In genomic region chr6:87189755-87190154, GRCm38 (mm10) we compare ENCODE assay signal across 13 mouse cellular contexts.
DNase-seq lines count a peak whose midpoint lies in the region; ATAC-seq and TF ChIP-seq lines count a peak whose summit lies in the region.
"Had no signal": no experiment of that assay in that cellular context is flagged by ENCODE, and none has a peak within 500 bp of the region (broad histone marks: within the 10 kb centered on the region; RNA-seq: fewer than 3 reads in every experiment).

No protein-coding gene starts in this region.

- no peak for TF ChIP-seq CTCF in liver, postnatal 0 days (IDR thresholded peaks at IDR 0.05; ENCODE audit: low read depth)
- TF ChIP-seq CTCF in small intestine, adult 2 months (IDR thresholded peaks at IDR 0.05; ENCODE audit: extremely low read depth, insufficient read length, insufficient replicate concordance, low read depth, low read length): no peak

- H3K4me1 ChIP-seq in liver, postnatal 0 days (ENCODE audit: insufficient read depth): peaks cover 33% of the 10 kb centered on the region
- H3K4me1 ChIP-seq in small intestine, adult 2 months (ENCODE audit: control insufficient read depth, insufficient read depth, insufficient read length, low read length): 0 out of 2 replicates have a peak, but pooled peaks cover 2% of the 10 kb centered on the region
- peaks cover 6% of the 10 kb centered on the region; the same call in 1 of the 2 replicates for H3K4me1 ChIP-seq in kidney, embryonic 14.5 days (ENCODE audit: control insufficient read depth, insufficient read depth, low read length)

- no peaks in the 10 kb centered on the region for H3K36me3 ChIP-seq in liver, postnatal 0 days (replicated peaks; ENCODE audit: insufficient read depth, low read length)
- H3K36me3 ChIP-seq in small intestine, adult 2 months (ENCODE audit: control insufficient read depth, insufficient read depth, low read length): no peaks in the 10 kb centered on the region
- no peaks in the 10 kb centered on the region for H3K36me3 ChIP-seq in kidney, embryonic 14.5 days (ENCODE audit: control insufficient read depth, insufficient read depth, low read length)
- H3K36me3 ChIP-seq: G1E had no signal

- no peak overlapping the region for H3K4me3 ChIP-seq in liver, postnatal 0 days (ENCODE audit: low read depth, low read length)
- H3K4me3 ChIP-seq in small intestine, adult 2 months (ENCODE audit: low read depth, low read length): no peak overlapping the region
- H3K4me3 ChIP-seq in kidney, embryonic 14.5 days (ENCODE audit: low read length): no peak overlapping the region
- H3K4me3 ChIP-seq: erythroblast, embryonic 14.5 days; heart, embryonic 13.5 days; limb, embryonic 13.5 days had no signal

- no peaks in the 10 kb centered on the region for H3K9me3 ChIP-seq in liver, postnatal 0 days (ENCODE audit: low read length)
- peaks cover 2% of the 10 kb centered on the region; the same call in 1 of the 2 replicates for H3K9me3 ChIP-seq in kidney, embryonic 14.5 days (ENCODE audit: control insufficient read depth, low read length)
- H3K9me3 ChIP-seq: G1E; heart, embryonic 13.5 days; limb, embryonic 13.5 days had no signal

- no peak for TF ChIP-seq POLR2A in small intestine, adult 2 months (IDR thresholded peaks at IDR 0.05; ENCODE audit: low read depth, low read length)

- no peak overlapping the region for H3K4me2 ChIP-seq in liver, postnatal 0 days (ENCODE audit: low read depth, low read length)
- H3K4me2 ChIP-seq in kidney, embryonic 14.5 days (replicated peaks; ENCODE audit: low read depth, low read length): no peak overlapping the region
- H3K4me2 ChIP-seq: heart, embryonic 13.5 days; limb, embryonic 13.5 days had no signal

- 15% methylated on average over 3 of the region's 3 CpGs for WGBS in liver, postnatal 0 days (ENCODE audit: insufficient replicate concordance)
- 22% methylated on average over 3 of the region's 3 CpGs for WGBS in small intestine, adult 2 months
- WGBS in kidney, embryonic 14.5 days: 60% methylated on average over 3 of the region's 3 CpGs

- H3K27me3 ChIP-seq in liver, postnatal 0 days (ENCODE audit: insufficient read depth, low read length): no peaks in the 10 kb centered on the region
- no peaks in the 10 kb centered on the region for H3K27me3 ChIP-seq in small intestine, adult 2 months (ENCODE audit: control insufficient read depth, insufficient read depth, low read length)
- no peaks in the 10 kb centered on the region for H3K27me3 ChIP-seq in kidney, embryonic 14.5 days (ENCODE audit: control insufficient read depth, insufficient read depth, low read length)
- H3K27me3 ChIP-seq: heart, embryonic 13.5 days; limb, embryonic 13.5 days had no signal

- H3K27ac ChIP-seq in liver, postnatal 0 days (ENCODE audit: low read depth): peak overlapping the region; percentile 35; the same call in 1 of the 2 replicates
- peak overlapping the region; percentile 56; the same call in 1 of the 2 replicates for H3K27ac ChIP-seq in small intestine, adult 2 months (ENCODE audit: insufficient read depth, low read depth, low read length)
- no peak overlapping the region for H3K27ac ChIP-seq in kidney, embryonic 14.5 days (ENCODE audit: low read depth, low read length)
- H3K27ac ChIP-seq: heart, embryonic 13.5 days; kidney, postnatal 0 days; limb, embryonic 13.5 days had no signal

- ATAC-seq in liver, postnatal 0 days: peak; percentile 93
- no peak; the same call in 1 of the 2 replicates for ATAC-seq in kidney, embryonic 14.5 days (ENCODE audit: low FRiP score, low TSS enrichment)
- no peak for ATAC-seq in frontal cortex, adult (ENCODE audit: low TSS enrichment)

- DNase-seq in ovary, adult 18-20 months (ENCODE audit: low spot score): peak; percentile 67
- DNase-seq in ovary, postnatal 14 days (ENCODE audit: low spot score): no peak
- DNase-seq in adrenal gland, postnatal 36 days: peak; percentile 58 to 62
- peak; percentile 46 for DNase-seq in liver, postnatal 0 days
- no peak for DNase-seq in cerebellum, postnatal 4 days (ENCODE audit: low spot score in 2 of 2)

- TF ChIP-seq EP300 in liver, postnatal 0 days (IDR thresholded peaks at IDR 0.05; ENCODE audit: low read depth): no peak

- no peak overlapping the region for H3K9ac ChIP-seq in liver, postnatal 0 days (replicated peaks)
- no peak overlapping the region for H3K9ac ChIP-seq in kidney, embryonic 14.5 days (ENCODE audit: low read depth, low read length)
- H3K9ac ChIP-seq: heart, embryonic 13.5 days; limb, embryonic 13.5 days had no signal

Comparison
In these comparisons a context has a peak if more than half of its experiments do, and no peak if none do; other contexts are left out.
1. DNase-seq: peak in ovary, adult 18-20 months (single experiment), adrenal gland, postnatal 36 days (2 of 2) and liver, postnatal 0 days (single experiment); none in ovary, postnatal 14 days (single experiment) and cerebellum, postnatal 4 days (0 of 2).